Mouse (Mus musculus) thymus, postnatal 10 days (tissue): ENCODE results near the gene Bst1.

Source experiments
- DNase-seq, 2 experiments: peaks; one replicate each; pipeline ENCODE4 v3.0.0; 2021; ENCODE audit warnings: low spot score in 2 of 2

Gene Bst1

GRCm38 (mm10) chr5:43810427-43811062 is 8.1 kb upstream of the Bst1 start:
- DNase-seq: no peak

GRCm38 (mm10) chr5:43814536-43814935 is 4.1 kb upstream of the Bst1 start:
- DNase-seq: no peak

DNA sequence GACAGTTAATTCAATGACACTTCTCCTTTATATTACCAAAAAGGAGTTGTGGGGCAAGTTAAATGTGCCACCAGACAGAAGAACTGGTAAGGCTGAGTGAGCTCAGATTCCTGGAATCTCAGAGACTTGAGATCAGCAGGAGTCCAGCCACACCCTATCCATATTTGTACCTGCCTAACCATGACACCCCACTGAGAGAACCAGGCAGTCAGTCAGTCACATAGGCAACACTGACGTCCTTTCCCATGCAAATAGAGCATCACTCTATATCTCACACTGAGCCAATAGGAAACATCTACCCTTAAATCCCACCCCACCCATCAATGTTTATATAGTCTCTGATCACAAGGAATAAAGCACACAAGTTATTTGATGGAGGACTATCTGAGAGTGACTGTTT is 2.9 kb upstream of the Bst1 start:
- no peak for DNase-seq

- DNase-seq: no peak
Measured at GRCm38 (mm10) chr5:43820785-43821184, 2.1 kb downstream of the Bst1 start.

- DNase-seq: no peak
Measured at GRCm38 (mm10) chr5:43821538-43821937, 2.9 kb downstream of the Bst1 start, which contains the start of gene Fbxl5. Gene Fbxl5, minus strand, starts transcription at chr5:43821638.

- no peak for DNase-seq
Measured at GRCm38 (mm10) chr5:43822199-43822598, 3.5 kb downstream of the Bst1 start.

GRCm38 (mm10) chr5:43822824-43823223 is 4.1 kb downstream of the Bst1 start:
- no peak for DNase-seq

- DNase-seq: peak; percentile 69 to 84
Measured at GRCm38 (mm10) chr5:43824580-43824979, 5.9 kb downstream of the Bst1 start.

DNA sequence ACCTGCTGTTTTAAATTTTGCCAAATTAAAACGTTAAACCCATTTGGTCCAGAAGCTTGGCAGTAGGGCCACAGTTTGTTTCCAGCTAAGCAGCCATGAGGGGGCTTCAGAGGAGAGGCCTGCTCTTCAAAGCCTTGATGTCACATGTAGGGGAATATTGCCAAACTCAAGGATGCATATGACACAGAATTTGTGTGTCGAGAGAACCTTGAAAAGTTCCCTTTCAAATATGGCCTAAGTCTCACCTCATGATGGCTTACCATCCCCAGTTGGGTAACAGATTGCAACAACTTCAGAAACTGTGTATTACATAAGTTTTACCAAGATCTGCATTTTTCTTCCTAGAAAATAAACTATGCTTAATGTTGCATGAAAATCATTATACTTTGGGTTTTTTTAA is 8.2 kb downstream of the Bst1 start:
- DNase-seq: no peak

DNA sequence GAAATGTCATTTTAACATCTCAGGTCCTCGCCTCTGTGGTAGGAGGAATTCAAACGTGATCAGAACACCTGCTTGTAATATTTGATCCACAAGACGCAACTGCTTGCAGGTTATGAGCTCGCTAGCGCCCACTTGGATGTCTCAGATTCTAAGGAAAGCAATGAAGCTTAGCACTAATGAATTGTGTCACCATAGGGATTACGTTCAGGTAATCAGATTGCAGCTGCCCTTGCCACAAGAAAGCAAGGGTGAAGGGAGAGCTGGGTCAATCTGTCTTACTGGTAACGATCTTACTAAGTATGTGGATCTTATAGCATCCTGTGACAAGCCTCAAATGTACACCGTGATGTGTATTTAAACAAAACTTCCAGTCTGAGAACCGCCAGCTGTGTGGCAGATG is 8.7 kb downstream of the Bst1 start:
- no peak for DNase-seq

DNA sequence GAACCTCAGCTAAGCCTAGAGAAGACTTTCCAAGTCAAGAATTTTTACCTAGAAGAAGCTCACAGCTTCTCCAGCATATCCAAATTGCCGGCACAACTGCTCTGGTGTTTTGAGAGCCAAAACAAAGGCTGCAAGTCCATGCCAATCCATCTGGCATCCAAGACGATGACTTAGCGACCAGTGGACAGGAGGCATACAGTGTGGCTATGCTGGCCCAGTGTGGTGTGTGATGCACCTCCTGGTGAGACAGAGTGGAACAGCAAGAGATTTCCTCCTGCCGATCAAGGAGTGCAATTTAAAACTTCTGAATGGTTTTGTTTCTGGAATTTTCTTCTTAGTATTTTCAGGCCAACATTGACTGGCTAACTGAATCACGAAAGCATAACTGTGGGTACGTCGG is 17.9 kb downstream of the Bst1 start:
- DNase-seq: no peak

DNA sequence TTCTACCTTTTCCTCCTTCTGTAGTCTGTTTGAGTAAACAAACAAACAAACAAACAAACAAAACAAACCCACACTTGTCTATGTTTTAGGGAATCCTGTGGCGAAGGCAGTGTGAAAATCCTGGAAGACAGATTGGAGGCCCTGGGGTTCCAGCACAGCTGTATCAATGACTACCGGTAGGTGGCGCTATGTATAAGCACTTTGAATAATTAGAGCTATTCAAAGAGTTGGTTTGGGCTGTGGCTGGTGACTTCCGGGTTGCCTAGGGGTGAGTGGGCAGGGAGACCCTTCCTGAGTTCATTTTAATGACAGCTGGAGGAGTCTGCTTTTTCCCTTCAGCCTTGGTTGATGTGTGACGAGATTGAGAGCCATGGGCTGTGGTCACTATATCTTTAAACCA is 18.7 kb downstream of the Bst1 start:
- DNase-seq: peak; percentile 31 to 64

DNA sequence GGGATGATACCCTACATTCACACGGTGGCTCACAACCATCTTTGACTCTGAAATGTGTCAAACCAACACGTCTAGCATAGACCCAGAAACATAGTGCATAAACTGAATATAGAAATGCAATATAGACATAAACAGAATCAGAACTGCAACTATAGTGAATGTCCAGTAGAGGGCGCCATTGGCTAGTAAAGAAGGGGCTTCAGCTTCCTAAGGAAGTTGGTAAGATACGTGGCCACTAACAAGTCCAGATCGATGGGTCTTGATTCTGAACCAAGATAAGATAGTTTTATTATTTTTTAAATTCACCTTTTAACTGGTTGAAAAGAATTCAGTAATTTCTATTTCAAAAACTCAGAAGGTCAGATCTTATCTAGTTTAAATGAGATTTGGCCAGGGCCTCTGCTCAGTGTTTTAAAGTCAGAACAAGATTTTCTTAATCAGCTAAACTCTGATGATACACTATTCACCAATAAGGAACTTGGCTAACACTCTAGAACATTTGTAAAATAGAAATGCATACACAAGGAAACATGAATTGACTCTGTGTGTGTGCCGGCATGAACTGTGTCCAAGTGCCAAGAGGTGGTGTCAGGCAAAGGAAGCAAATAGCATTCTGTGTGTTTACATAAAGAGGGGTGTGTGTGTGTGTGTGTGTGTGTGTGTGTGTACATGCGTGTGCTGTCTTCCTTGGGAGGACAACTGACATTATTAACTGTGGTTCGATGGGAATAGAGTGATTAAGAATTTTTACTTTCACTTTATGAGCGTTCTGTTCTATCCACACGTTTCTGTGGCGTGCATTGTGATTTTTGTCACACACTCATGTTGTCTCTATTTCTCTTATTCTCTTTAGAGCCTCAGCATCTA is 22.7 kb downstream of the Bst1 start:
- peak in 1 of 2 experiments; percentile 75 for DNase-seq

- no peak for DNase-seq
Measured at GRCm38 (mm10) chr5:43842011-43842285, 23.3 kb downstream of the Bst1 start.

DNA sequence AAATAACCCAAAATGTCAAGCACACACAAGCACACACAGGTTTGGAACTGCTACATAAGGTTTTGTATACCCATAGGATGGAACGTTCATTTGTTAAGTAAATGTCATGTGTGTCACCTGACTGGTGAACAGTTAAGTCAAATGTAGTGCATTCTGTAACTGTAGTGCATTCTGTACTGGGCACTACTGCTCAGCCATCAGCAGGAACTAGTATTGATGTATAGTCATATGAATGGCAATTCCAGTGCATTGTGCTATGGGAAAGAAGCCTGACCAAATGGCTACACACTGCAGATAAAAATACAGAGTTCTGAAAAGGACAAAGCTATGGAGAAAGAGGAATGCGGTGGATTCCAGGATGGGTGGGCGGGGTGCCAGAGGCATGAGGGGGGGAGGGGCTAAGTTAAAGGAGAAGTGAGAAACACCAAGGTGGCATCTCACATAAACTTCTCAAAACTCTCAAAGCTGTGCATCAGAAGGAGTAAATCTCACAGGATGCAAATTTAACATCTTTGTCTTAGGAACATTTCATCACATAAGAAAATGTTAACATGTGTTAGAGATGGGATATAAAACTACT is 24.0 kb downstream of the Bst1 start:
- DNase-seq: no peak

DNA sequence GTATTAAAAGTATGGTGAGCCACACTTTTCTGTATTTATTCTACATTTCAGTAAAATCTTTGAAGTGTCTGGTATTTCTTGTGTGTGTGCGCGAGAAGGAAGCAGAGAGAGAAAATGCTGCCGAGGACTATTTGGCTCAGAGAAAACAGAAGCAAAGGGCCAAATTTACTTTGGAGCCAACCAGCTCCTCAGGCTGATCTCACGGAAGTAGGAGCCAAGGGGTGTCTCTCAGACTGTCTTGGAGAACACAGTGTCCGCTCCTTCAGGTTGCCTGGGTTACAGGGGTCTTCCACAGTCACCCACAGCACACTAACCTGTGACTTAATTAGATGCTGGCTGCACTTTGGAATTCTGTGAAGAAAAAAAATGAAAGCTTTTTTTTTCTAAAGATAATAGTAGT is 26.4 kb downstream of the Bst1 start:
- no peak for DNase-seq

GRCm38 (mm10) chr5:43845646-43846045 is 27.0 kb downstream of the Bst1 start:
- no peak for DNase-seq

DNA sequence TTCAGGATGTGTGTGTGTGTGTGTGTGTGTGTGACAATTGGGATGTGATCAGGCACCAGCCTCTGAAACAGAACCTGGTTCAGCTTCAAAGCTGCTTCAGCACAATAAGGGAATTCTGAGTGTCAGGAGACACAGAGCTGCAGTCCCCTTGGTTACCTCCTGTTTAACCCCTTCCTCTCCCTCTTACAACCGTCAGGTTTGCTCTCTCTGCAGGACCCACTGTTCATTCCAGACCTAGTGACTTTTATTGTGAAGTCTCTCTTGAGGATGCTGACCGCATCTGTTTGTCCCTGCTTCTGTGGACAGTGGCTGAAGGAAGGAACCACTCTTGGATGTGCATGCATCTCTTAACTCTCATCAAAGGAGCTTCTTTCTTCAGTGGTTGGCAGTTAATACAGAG is 27.5 kb downstream of the Bst1 start:
- no peak for DNase-seq

- DNase-seq: no peak
Measured at GRCm38 (mm10) chr5:43847555-43847954, 28.9 kb downstream of the Bst1 start.

DNA sequence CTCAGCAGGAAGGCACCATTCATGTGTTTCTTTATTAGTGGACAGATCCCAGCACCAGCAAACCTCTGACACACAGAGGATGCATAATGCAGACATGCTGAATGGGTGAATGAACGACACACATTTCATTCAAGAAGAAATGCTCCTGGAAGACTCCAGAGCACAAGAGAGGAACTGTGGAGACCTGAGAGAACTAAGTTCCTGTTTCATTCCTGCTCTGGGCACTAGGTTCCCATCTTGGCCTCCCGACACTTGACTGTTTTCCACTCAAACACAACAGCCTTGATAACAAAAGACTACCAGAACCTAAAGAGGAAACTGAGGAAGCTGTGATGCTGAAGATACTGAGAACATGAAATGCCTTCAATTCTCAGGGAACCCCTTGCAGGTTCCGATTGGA is 29.6 kb downstream of the Bst1 start:
- no peak for DNase-seq

DNA sequence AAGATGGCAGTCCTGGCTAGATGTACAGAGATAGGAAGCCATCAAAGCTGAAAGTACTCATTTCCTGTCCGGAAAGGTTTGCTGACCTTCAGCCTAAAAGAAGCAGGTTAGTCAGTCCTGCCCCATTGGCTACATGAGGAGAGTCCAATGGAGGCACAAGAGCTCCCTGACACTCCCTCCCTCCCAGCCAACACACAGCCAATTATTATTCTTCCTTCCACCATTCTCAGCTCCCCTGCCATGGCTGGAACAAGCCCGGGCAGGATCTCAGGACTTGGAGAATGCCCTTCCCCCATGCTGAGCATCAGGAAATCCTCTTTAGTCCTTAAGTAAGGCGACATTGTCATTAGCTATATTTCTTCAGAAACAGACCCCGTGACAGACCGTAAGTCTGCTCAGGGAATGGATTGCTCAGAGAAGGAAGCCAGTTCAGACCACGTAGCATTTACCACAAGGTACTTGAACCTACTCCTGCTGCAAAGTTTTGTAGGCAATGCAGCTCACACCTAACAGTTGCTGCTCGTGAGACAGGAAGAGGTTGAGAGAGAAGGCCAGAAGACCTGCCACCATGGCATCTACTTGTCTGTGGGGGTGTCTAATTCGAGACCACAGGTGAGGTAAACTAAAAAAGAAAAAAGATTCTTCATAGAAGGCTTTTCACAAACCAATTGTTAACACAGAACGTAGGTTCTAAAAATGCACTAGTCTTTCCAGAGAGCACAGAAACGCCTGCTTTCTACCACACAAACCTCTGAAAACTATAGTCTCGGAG is 34.6 kb downstream of the Bst1 start:
- no peak for DNase-seq

- no peak for DNase-seq
Measured at GRCm38 (mm10) chr5:43853868-43854488, 35.3 kb downstream of the Bst1 start.
